Mouse (Mus musculus) lung, postnatal 0 days (tissue): ENCODE results near the gene Rnf135.

Source experiments
- CTCF ChIP-seq: IDR thresholded peaks from 2 replicates; pipeline ENCODE4 v1.5.1; 2016; ENCODE audit warnings: antibody characterized with exemption, mild to moderate bottlenecking
- EP300 ChIP-seq: IDR thresholded peaks from 2 replicates; pipeline ENCODE4 v1.6.1; 2016; ENCODE audit warnings: antibody characterized with exemption, mild to moderate bottlenecking, control low read depth

- no peak for TF ChIP-seq EP300
- TF ChIP-seq CTCF: no peak
Observed at GRCm38 (mm10) chr11:80173963-80174670, 9.5 kb upstream of the Rnf135 start.
